Mouse (Mus musculus) stomach, embryonic 16.5 days (tissue): ENCODE measurements around the gene Wfdc3. TPM values are rescaled to one million over a fixed set of nuclear protein-coding genes. Genes with fewer than 3 reads are reported as not detected.
A peak's percentile ranks its signal among the peaks of the same experiment; 100 is the strongest.

ENCODE experiments used
- ATAC-seq: fragments of 200-750 bp; cut with Nextera tagmentation; 2 replicates; pipeline ENCODE4 v1.8.0; 2017; ENCODE audit warnings: moderate number of reproducible peaks, moderate TSS enrichment; ENCODE audit not compliant: insufficient read depth, low FRiP score
- H3K27ac ChIP-seq: fragments of 300-500 bp; sonication (generic); 2 replicates; pipeline ENCODE4 v1.5.1; 2014; ENCODE audit warnings: low read length
- H3K27me3 ChIP-seq: fragments of 300-500 bp; sonication (generic); 2 replicates; pipeline ENCODE4 v1.6.1; 2014; ENCODE audit warnings: low read length, control low read depth, mixed read lengths; ENCODE audit not compliant: control insufficient read depth, insufficient read depth
- H3K36me3 ChIP-seq: fragments of 300-500 bp; sonication (generic); 2 replicates; pipeline ENCODE4 v1.6.1; 2014; ENCODE audit warnings: low read length; ENCODE audit not compliant: control insufficient read depth, insufficient read depth
- H3K4me1 ChIP-seq: fragments of 300-500 bp; sonication (generic); 2 replicates; pipeline ENCODE4 v1.6.1; 2014; ENCODE audit warnings: low read length, control low read depth, mixed read lengths; ENCODE audit not compliant: control insufficient read depth, insufficient read depth
- H3K4me2 ChIP-seq: fragments of 300-500 bp; sonication (generic); 2 replicates; pipeline ENCODE4 v1.6.1; 2014; ENCODE audit warnings: low read depth, low read length, mixed read lengths
- H3K4me3 ChIP-seq: fragments of 300-500 bp; sonication (generic); replicated peaks from 2 replicates; pipeline ENCODE4 v1.5.1; 2014; ENCODE audit warnings: mild to moderate bottlenecking, low read length
- H3K9ac ChIP-seq: fragments of 300-500 bp; sonication (generic); 2 replicates; pipeline ENCODE4 v1.6.1; 2014; ENCODE audit warnings: low read length
- H3K9me3 ChIP-seq: fragments of 300-500 bp; sonication (generic); replicated peaks from 2 replicates; pipeline ENCODE4 v1.6.1; 2016; ENCODE audit warnings: low read length, control low read depth; ENCODE audit not compliant: control insufficient read depth
- WGBS: fragments of 180-500 bp; shearing (Covaris S2); extraction: QIAGEN DNeasy Blood & Tissue Kit; methylation state at CpG from one replicate; pipeline ENCODE4 v1.1.7; 2014; 5-methylcytosine and 5-hydroxymethylcytosine counted together
- polyA plus RNA-seq: library from polyadenylated mRNA; unstranded; fragments of >200 nt; fragmentation: Nextera tagmentation; extraction: Ambion mirVana; gene quantifications from 2 replicates; pipeline ENCODE4 v1.2.1, GENCODE M21; 2015

Gene Wfdc3
- polyA plus RNA-seq, 1 experiment from 2014 or later: 1.3 TPM

DNA sequence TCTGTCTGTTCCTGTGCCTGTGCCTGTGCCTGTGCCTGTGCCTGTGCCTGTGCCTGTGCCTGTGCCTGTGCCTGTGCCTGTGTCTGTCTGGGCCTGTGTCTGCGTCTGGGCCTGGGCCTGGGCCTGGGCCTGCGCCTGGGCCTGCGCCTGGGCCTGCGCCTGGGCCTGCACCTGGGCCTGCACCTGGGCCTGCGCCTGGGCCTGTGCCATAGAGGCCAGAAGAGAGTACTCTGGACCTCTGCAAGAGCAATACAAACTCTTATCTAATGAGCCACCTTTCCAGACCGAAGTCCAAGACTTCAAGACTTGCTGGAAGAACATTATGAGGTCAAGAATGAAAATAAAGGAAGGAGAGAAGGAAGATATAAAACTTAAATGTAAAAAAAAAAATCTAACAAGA, 40.4 kb downstream of the Wfdc3 start:
- H3K4me3 ChIP-seq: no peak overlapping the region
- no peaks in the 10 kb centered on the region for H3K9me3 ChIP-seq
- H3K27ac ChIP-seq: no peak overlapping the region
- H3K4me1 ChIP-seq: no peaks in the 10 kb centered on the region
- 91% methylated on average over 6 of the region's 6 CpGs for WGBS
- no peak overlapping the region for H3K4me2 ChIP-seq
- H3K36me3 ChIP-seq: no peaks in the 10 kb centered on the region
- no peak overlapping the region for H3K9ac ChIP-seq
- H3K27me3 ChIP-seq: no peaks in the 10 kb centered on the region
- no peak for ATAC-seq

DNA sequence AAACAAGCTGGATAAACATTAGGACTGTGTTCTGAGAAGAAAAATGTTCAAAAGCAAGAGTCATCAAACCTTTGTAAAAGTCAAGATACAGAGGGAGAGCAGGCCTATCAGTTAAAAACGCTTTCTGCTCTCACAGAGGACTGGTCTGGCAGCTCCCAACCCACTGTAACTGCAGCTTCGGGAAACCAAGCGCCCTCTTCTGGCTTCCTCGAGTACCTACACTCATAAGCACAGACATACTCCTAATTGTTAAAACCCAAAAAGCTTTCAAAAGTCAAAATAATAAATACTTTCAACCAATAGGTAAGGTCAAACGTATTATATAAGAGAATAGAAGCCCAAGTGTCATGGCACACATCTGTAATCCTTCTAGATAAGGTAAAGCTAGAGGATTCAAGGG, 41.5 kb downstream of the Wfdc3 start:
- Histone ChIP-seq H3K9me3 (no peaks in the 10 kb centered on the region), H3K9ac (no peak overlapping the region), H3K4me1 (no peaks in the 10 kb centered on the region), H3K36me3 (no peaks in the 10 kb centered on the region), H3K4me2 (no peak overlapping the region), H3K4me3 (no peak overlapping the region), H3K27ac (no peak overlapping the region), H3K27me3 (no peaks in the 10 kb centered on the region)
- WGBS: 76% methylated on average over 5 of the region's 5 CpGs
- no peak for ATAC-seq

- no peak overlapping the region for H3K4me3 ChIP-seq
Observed at GRCm38 (mm10) chr2:164701761-164702160, 44.0 kb downstream of the Wfdc3 start.

GRCm38 (mm10) chr2:164700959-164701358, 44.8 kb downstream of the Wfdc3 start:
- peak; percentile 73 for ATAC-seq

More at GRCm38 (mm10) chr2:164701761-164702160, 44.0 kb downstream of the Wfdc3 start:
- WGBS: 82% methylated on average over 5 of the region's 5 CpGs
- H3K36me3 ChIP-seq: no peaks in the 10 kb centered on the region
- H3K27me3 ChIP-seq: no peaks in the 10 kb centered on the region
- ATAC-seq: no peak
- no peak overlapping the region for H3K4me2 ChIP-seq
- H3K27ac ChIP-seq: no peak overlapping the region
- no peaks in the 10 kb centered on the region for H3K9me3 ChIP-seq
- H3K9ac ChIP-seq: no peak overlapping the region
- H3K4me1 ChIP-seq: no peaks in the 10 kb centered on the region

DNA sequence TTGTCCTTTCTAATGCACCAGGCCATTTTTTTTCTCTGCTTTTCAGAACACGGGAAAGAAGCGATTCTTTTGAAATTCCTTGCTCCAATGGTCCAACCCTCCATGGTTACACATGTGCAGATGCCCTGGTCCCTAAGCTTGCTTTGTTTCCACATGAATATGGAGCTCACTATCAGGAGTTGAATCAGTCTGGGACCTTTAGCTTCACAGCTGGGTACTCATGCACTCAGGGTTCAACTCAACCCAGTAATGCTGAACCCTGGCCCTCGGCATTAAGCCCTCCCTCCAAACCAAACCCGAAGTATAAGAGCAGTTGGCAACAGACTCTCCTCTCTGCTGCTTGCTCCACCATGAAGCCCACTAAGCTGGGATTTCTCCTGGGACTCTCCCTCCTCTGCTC, 47.5 kb downstream of the Wfdc3 start, which contains the start of gene Spint4:
TSS of gene Spint4 (plus strand) at position 301 of the 400 bp plus-strand sequence.
- Histone ChIP-seq H3K27me3 (no peaks in the 10 kb centered on the region), H3K9me3 (no peaks in the 10 kb centered on the region), H3K36me3 (no peaks in the 10 kb centered on the region), H3K4me3 (no peak within 1 kb of the TSS), H3K4me2 (no peak within 1 kb of the TSS), H3K4me1 (no peaks in the 10 kb centered on the region), H3K9ac (no peak within 1 kb of the TSS), H3K27ac (no peak within 1 kb of the TSS)
- WGBS: 71% methylated on average over 4 of the region's 4 CpGs
- no peak for ATAC-seq

More at GRCm38 (mm10) chr2:164700959-164701358, 44.8 kb downstream of the Wfdc3 start:
- Histone ChIP-seq H3K4me2 (no peak overlapping the region), H3K36me3 (no peaks in the 10 kb centered on the region), H3K4me3 (no peak overlapping the region), H3K9ac (no peak overlapping the region), H3K9me3 (no peaks in the 10 kb centered on the region), H3K27me3 (no peaks in the 10 kb centered on the region), H3K4me1 (no peaks in the 10 kb centered on the region), H3K27ac (peak overlapping the region; percentile 21; the same call in 1 of the 2 replicates)
- WGBS: 50% methylated on average over 5 of the region's 5 CpGs

DNA sequence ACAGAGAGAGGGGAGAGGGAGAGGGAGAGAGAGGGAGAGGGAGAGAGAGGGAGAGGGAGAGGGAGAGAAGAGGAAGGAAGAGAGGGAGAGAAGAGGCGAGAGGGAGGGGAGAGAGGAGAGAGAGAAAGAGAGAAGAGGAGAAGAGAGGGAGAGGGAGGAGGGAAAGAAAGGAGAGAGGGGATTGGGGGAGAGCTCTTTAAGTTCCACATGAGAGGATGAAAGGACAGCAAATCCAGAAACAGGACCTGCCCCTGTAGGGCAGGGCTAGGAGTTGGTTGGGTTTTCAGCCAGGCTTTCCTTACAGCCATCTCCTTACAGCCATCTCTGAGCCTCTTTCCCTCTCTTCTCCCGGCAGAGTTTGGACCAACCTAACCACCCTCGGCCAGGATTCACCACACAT, 60.9 kb downstream of the Wfdc3 start, which contains the start of gene Wfdc13:
TSS of gene Wfdc13 (plus strand) at position 301 of the 400 bp plus-strand sequence.
- peak; percentile 29; the same call in 1 of the 2 replicates for ATAC-seq
- Histone ChIP-seq H3K4me1 (no peaks in the 10 kb centered on the region), H3K9ac (no peak within 1 kb of the TSS), H3K27ac (peak within 1 kb of the TSS; percentile 29; the same call in 1 of the 2 replicates), H3K36me3 (no peaks in the 10 kb centered on the region), H3K27me3 (no peaks in the 10 kb centered on the region), H3K4me2 (peak within 1 kb of the TSS; percentile 31), H3K4me3 (peak within 1 kb of the TSS; percentile 22), H3K9me3 (no peaks in the 10 kb centered on the region)
- 49% methylated on average over 3 of the region's 3 CpGs for WGBS

Other genes with a start within 250 kb of the Wfdc3 start
- 69.6 and 72.9 TPM in 2 replicates for gene Pigt, start 248.4 kb downstream of the Wfdc3 start, polyA plus RNA-seq
- gene Wfdc2, start 183.5 kb downstream of the Wfdc3 start, polyA plus RNA-seq: 155 and 197 TPM in 2 replicates
- not detected in 2 replicates for gene Spint3, start 172.5 kb downstream of the Wfdc3 start, polyA plus RNA-seq
- gene Wfdc6a, start 160.5 kb downstream of the Wfdc3 start, polyA plus RNA-seq: 1.3 and 2.2 TPM in 2 replicates
- not detected in 2 replicates for gene Eppin, start 152.3 kb downstream of the Wfdc3 start, polyA plus RNA-seq
- gene Wfdc6b, start 132.4 kb downstream of the Wfdc3 start, polyA plus RNA-seq: not detected in 2 replicates
- not detected in 2 replicates for gene Wfdc8, start 132.3 kb downstream of the Wfdc3 start, polyA plus RNA-seq
- not detected in 2 replicates for gene Wfdc16, start 107.1 kb downstream of the Wfdc3 start, polyA plus RNA-seq
- gene Wfdc10, start 89.9 kb downstream of the Wfdc3 start, polyA plus RNA-seq: 0.79 TPM in 1 of 2 replicates, not detected in the other
- not detected in 2 replicates for gene Wfdc9, start 89.3 kb downstream of the Wfdc3 start, polyA plus RNA-seq
- not detected in 2 replicates for gene Wfdc11, start 71.8 kb downstream of the Wfdc3 start, polyA plus RNA-seq
- 4.2 and 5.5 TPM in 2 replicates for gene Wfdc13, start 60.8 kb downstream of the Wfdc3 start, polyA plus RNA-seq
- gene Spint4, start 47.4 kb downstream of the Wfdc3 start, polyA plus RNA-seq: not detected in 2 replicates
- gene Spint5, start 30.6 kb downstream of the Wfdc3 start, polyA plus RNA-seq: not detected in 2 replicates
- gene Dnttip1, start 52 bp upstream of the Wfdc3 start, polyA plus RNA-seq: 58.0 and 58.3 TPM in 2 replicates
- gene Ube2c, start 24.0 kb upstream of the Wfdc3 start, polyA plus RNA-seq: 332 and 335 TPM in 2 replicates
- 15.7 and 377 TPM in 2 replicates for gene Tnnc2, start 34.0 kb upstream of the Wfdc3 start, polyA plus RNA-seq
- gene Snx21, start 39.9 kb upstream of the Wfdc3 start, polyA plus RNA-seq: 26.3 and 26.5 TPM in 2 replicates
- gene Acot8, start 59.0 kb upstream of the Wfdc3 start, polyA plus RNA-seq: 23.8 and 23.9 TPM in 2 replicates
- 8.8 TPM in 2 replicates for gene Zswim3, start 59.2 kb upstream of the Wfdc3 start, polyA plus RNA-seq
- 15.6 and 16.5 TPM in 2 replicates for gene Zswim1, start 76.8 kb upstream of the Wfdc3 start, polyA plus RNA-seq
- gene Spata25, start 82.6 kb upstream of the Wfdc3 start, polyA plus RNA-seq: not detected in 2 replicates
- 159 and 162 TPM in 2 replicates for gene Ctsa, start 86.9 kb upstream of the Wfdc3 start, polyA plus RNA-seq
- gene Neurl2, start 87.5 kb upstream of the Wfdc3 start, polyA plus RNA-seq: 7.2 and 7.9 TPM in 2 replicates
- 60.1 and 76.5 TPM in 2 replicates for gene Pltp, start 111.8 kb upstream of the Wfdc3 start, polyA plus RNA-seq
- gene Pcif1, start 133.4 kb upstream of the Wfdc3 start, polyA plus RNA-seq: 58.6 and 69.6 TPM in 2 replicates
- 11.3 and 12.4 TPM in 2 replicates for gene Zfp335, start 165.8 kb upstream of the Wfdc3 start, polyA plus RNA-seq
- gene Mmp9, start 194.8 kb upstream of the Wfdc3 start, polyA plus RNA-seq: 5.4 and 5.5 TPM in 2 replicates
- 0.26 and 0.46 TPM in 2 replicates for gene Slc12a5, start 214.9 kb upstream of the Wfdc3 start, polyA plus RNA-seq